Mouse (Mus musculus): ENCODE results near the gene Larp4. TPM values are rescaled to one million over a fixed set of nuclear protein-coding genes. Genes with fewer than 3 reads are reported as not detected.
A peak's percentile ranks its signal among the peaks of the same experiment; 100 is the strongest.
"Not testable (repeated sequence)": the region's sequence is repeated elsewhere in the genome, so short reads cannot be mapped to it uniquely, and the experiment has no call there.

Larp4 gene
- total and polyA plus RNA-seq, 2 experiments = 32.7 to 40.5 TPM

- Histone ChIP-seq H3K27ac (replicated peaks; ENCODE audit: insufficient read depth, low read depth, low read length) (peak overlapping the region; percentile 91), H3K27me3 (ENCODE audit: control insufficient read depth, insufficient read depth, low read length) (no peaks in the 10 kb centered on the region), H3K4me3 (ENCODE audit: insufficient read depth, low read depth, low read length) (peak overlapping the region; percentile 92), H3K9ac (ENCODE audit: low read depth, low read length) (peak overlapping the region; percentile 97), H3K4me1 (ENCODE audit: control insufficient read depth, insufficient read depth, low read length) (peaks cover 8% of the 10 kb centered on the region; the same call in 1 of the 2 replicates), H3K79me2 (ENCODE audit: control insufficient read depth, insufficient read depth, low read length) (peaks cover 21% of the 10 kb centered on the region; the same call in 1 of the 2 replicates), H3K36me3 (ENCODE audit: control insufficient read depth, insufficient read depth, low read length) (no peaks in the 10 kb centered on the region)
- DNase-seq (ENCODE audit: extremely low read depth, low read depth, low spot score) = peak; percentile 84
- WGBS = under 1% methylated on average over 50 of the region's 50 CpGs
- TF ChIP-seq POLR2A (IDR thresholded peaks at IDR 0.05; ENCODE audit: extremely low read depth, insufficient read depth, low read length) = no peak; the same call in none of the 2 replicates
- no peak for TF ChIP-seq CTCF (IDR thresholded peaks at IDR 0.05; ENCODE audit: low read depth, low read length)
These were observed 2.6 kb downstream of the Larp4 start for GRCm38 (mm10) chr15:99972361-99972988.

- Histone ChIP-seq H3K27ac (replicated peaks; ENCODE audit: insufficient read depth, low read depth, low read length) (peak overlapping the region; percentile 91), H3K4me3 (ENCODE audit: insufficient read depth, low read depth, low read length) (peak overlapping the region; percentile 92), H3K79me2 (ENCODE audit: control insufficient read depth, insufficient read depth, low read length) (peaks cover 22% of the 10 kb centered on the region; the same call in 1 of the 2 replicates), H3K9ac (ENCODE audit: low read depth, low read length) (peak overlapping the region; percentile 97), H3K36me3 (ENCODE audit: control insufficient read depth, insufficient read depth, low read length) (no peaks in the 10 kb centered on the region), H3K4me1 (ENCODE audit: control insufficient read depth, insufficient read depth, low read length) (peaks cover 8% of the 10 kb centered on the region; the same call in 1 of the 2 replicates), H3K27me3 (ENCODE audit: control insufficient read depth, insufficient read depth, low read length) (no peaks in the 10 kb centered on the region)
- TF ChIP-seq CTCF (IDR thresholded peaks at IDR 0.05; ENCODE audit: low read depth, low read length) (no peak), POLR2A (IDR thresholded peaks at IDR 0.05; ENCODE audit: extremely low read depth, insufficient read depth, low read length) (0 out of 2 replicates have a peak, but pooled peaks have one; percentile 2)
- under 1% methylated on average over 84 of the region's 84 CpGs for WGBS
- DNase-seq (ENCODE audit: extremely low read depth, low read depth, low spot score) = no peak
These were observed 3.4 kb downstream of the Larp4 start for GRCm38 (mm10) chr15:99972989-99973911.

- Histone ChIP-seq H3K9ac (ENCODE audit: low read depth, low read length) (no peak overlapping the region), H3K79me2 (ENCODE audit: control insufficient read depth, insufficient read depth, low read length) (peaks cover 28% of the 10 kb centered on the region; the same call in 1 of the 2 replicates), H3K36me3 (ENCODE audit: control insufficient read depth, insufficient read depth, low read length) (no peaks in the 10 kb centered on the region), H3K4me1 (ENCODE audit: control insufficient read depth, insufficient read depth, low read length) (peaks cover 14% of the 10 kb centered on the region; the same call in 1 of the 2 replicates), H3K27me3 (ENCODE audit: control insufficient read depth, insufficient read depth, low read length) (no peaks in the 10 kb centered on the region), H3K27ac (replicated peaks; ENCODE audit: insufficient read depth, low read depth, low read length) (no peak overlapping the region), H3K4me3 (ENCODE audit: insufficient read depth, low read depth, low read length) (no peak overlapping the region)
- no peak for DNase-seq (ENCODE audit: extremely low read depth, low read depth, low spot score)
- TF ChIP-seq POLR2A (IDR thresholded peaks at IDR 0.05; ENCODE audit: extremely low read depth, insufficient read depth, low read length) = no peak
- no peak for TF ChIP-seq CTCF (IDR thresholded peaks at IDR 0.05; ENCODE audit: low read depth, low read length)
- WGBS = 20% methylated on average over 2 of the region's 2 CpGs
These were observed 4.8 kb downstream of the Larp4 start for GRCm38 (mm10) chr15:99974476-99975220.

DNA sequence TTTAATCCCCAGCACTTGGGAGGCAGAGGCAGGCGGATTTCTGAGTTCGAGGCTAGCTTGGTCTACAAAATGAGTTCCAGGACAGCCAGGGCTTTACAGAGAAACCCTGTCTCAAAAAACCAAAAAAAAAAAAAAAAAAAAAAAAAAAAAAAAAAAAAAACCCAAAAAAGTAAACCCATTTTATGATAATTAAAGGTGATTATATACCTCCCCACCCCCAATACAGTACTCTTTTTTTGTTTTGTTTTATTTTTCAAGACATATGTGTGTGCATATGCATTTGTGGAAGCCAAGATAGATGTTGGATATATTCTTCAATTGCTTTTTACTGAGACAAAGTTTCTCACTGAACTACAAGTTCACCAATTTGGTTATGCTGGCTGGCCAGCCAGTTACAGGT, 6.3 kb downstream of the Larp4 start:
- not testable (repeated sequence) for H3K4me3 ChIP-seq (ENCODE audit: insufficient read depth, low read depth, low read length); H3K36me3 ChIP-seq (ENCODE audit: control insufficient read depth, insufficient read depth, low read length); H3K27me3 ChIP-seq (ENCODE audit: control insufficient read depth, insufficient read depth, low read length); H3K9ac ChIP-seq (ENCODE audit: low read depth, low read length); DNase-seq (ENCODE audit: extremely low read depth, low read depth, low spot score); H3K27ac ChIP-seq (replicated peaks; ENCODE audit: insufficient read depth, low read depth, low read length)
- 77% methylated on average over 2 of the region's 2 CpGs for WGBS
- H3K4me1 ChIP-seq (ENCODE audit: control insufficient read depth, insufficient read depth, low read length) = peaks cover 16% of the 10 kb centered on the region
- peaks cover 31% of the 10 kb centered on the region; the same call in 1 of the 2 replicates for H3K79me2 ChIP-seq (ENCODE audit: control insufficient read depth, insufficient read depth, low read length)

DNA sequence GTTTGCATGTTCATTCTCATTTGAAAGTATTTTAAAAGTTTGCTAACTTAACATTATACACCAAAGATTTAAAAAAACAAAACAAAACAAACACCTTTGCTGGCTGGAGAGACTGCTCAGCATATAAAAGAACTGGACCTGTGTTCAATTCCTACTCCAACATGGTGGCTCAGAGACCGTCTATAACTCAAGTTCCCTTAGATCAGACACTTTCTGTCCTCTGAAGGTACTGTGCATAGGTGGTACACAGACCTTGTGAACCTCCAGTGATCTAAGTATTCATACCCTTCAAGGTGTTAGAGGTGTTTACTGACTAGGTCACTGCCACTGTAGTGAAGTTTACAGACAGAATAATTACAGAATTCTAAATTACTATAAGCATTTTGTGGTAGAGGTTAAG, 9.4 kb downstream of the Larp4 start:
- Histone ChIP-seq H3K9ac (ENCODE audit: low read depth, low read length) (no peak overlapping the region), H3K27ac (replicated peaks; ENCODE audit: insufficient read depth, low read depth, low read length) (no peak overlapping the region), H3K36me3 (ENCODE audit: control insufficient read depth, insufficient read depth, low read length) (no peaks in the 10 kb centered on the region), H3K79me2 (ENCODE audit: control insufficient read depth, insufficient read depth, low read length) (peaks cover 35% of the 10 kb centered on the region; the same call in 1 of the 2 replicates), H3K27me3 (ENCODE audit: control insufficient read depth, insufficient read depth, low read length) (no peaks in the 10 kb centered on the region), H3K4me3 (ENCODE audit: insufficient read depth, low read depth, low read length) (no peak overlapping the region), H3K4me1 (ENCODE audit: control insufficient read depth, insufficient read depth, low read length) (peaks cover 19% of the 10 kb centered on the region)
- DNase-seq (ENCODE audit: extremely low read depth, low read depth, low spot score) = no peak
- TF ChIP-seq CTCF (IDR thresholded peaks at IDR 0.05; ENCODE audit: low read depth, low read length) = no peak
- no peak for TF ChIP-seq POLR2A (IDR thresholded peaks at IDR 0.05; ENCODE audit: extremely low read depth, insufficient read depth, low read length)
- WGBS = 75% methylated on average over 1 of the region's 1 CpGs

Measured in liver, adult 2 months (tissue).